ENCODE assay signal across 16 mouse cellular contexts in the genomic region with DNA sequence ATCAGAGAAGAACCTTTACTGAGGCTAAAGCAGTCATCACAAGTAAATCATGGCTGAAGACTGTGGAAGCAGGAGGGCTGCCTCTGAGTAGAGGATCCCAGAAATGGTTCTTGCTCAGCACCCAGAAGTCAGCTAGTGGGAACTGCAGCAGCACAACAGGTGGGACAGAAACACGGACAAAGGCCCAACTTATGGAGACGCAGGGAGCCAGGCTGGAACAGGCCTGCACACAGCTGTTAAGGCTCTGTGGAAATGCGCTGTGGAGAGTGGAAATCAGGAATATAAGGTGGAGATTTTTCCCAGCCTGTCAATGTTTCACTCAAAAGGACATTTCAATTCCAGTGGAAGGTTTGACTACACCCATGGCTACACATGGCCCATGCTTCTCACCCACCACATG.
DNase-seq lines count a peak whose midpoint lies in the region; ATAC-seq and TF ChIP-seq lines count a peak whose summit lies in the region.
"Had no signal": no experiment of that assay in that cellular context is flagged by ENCODE, and none has a peak within 500 bp of the region (broad histone marks: within the 10 kb centered on the region; RNA-seq: fewer than 3 reads in every experiment).

No protein-coding gene starts in this region.

- no peak overlapping the region for H3K9ac ChIP-seq in embryonic facial prominence, embryonic 12.5 days
- H3K9ac ChIP-seq in limb, embryonic 13.5 days = no peak overlapping the region
- no peak overlapping the region for H3K9ac ChIP-seq in embryonic facial prominence, embryonic 14.5 days (ENCODE audit: low read depth, low read length)
- H3K9ac ChIP-seq in hindbrain, embryonic 12.5 days = no peak overlapping the region
- H3K9ac ChIP-seq: hindbrain, embryonic 13.5 days had no signal

- H3K36me3 ChIP-seq in embryonic facial prominence, embryonic 12.5 days = no peaks in the 10 kb centered on the region
- H3K36me3 ChIP-seq in embryonic facial prominence, embryonic 10.5 days (replicated peaks) = no peaks in the 10 kb centered on the region
- H3K36me3 ChIP-seq in limb, embryonic 13.5 days = no peaks in the 10 kb centered on the region
- H3K36me3 ChIP-seq in limb, embryonic 10.5 days = no peaks in the 10 kb centered on the region
- H3K36me3 ChIP-seq in embryonic facial prominence, embryonic 14.5 days (ENCODE audit: control insufficient read depth, insufficient read depth, low read length) = no peaks in the 10 kb centered on the region
- no peaks in the 10 kb centered on the region for H3K36me3 ChIP-seq in myocyte (ENCODE audit: control insufficient read depth, insufficient read depth)
- H3K36me3 ChIP-seq in hindbrain, embryonic 12.5 days = no peaks in the 10 kb centered on the region
- H3K36me3 ChIP-seq: hindbrain, embryonic 13.5 days had no signal

- H3ac ChIP-seq in myocyte (ENCODE audit: control insufficient read depth, insufficient read length) = no peak overlapping the region

- no peak overlapping the region for H3K4me3 ChIP-seq in embryonic facial prominence, embryonic 12.5 days
- H3K4me3 ChIP-seq in embryonic facial prominence, embryonic 10.5 days = no peak overlapping the region
- H3K4me3 ChIP-seq in limb, embryonic 13.5 days = no peak overlapping the region
- no peak overlapping the region for H3K4me3 ChIP-seq in limb, embryonic 10.5 days
- H3K4me3 ChIP-seq in embryonic facial prominence, embryonic 14.5 days (ENCODE audit: low read depth, low read length) = no peak overlapping the region
- no peak overlapping the region for H3K4me3 ChIP-seq in myocyte
- no peak overlapping the region for H3K4me3 ChIP-seq in hindbrain, embryonic 12.5 days
- H3K4me3 ChIP-seq: hindbrain, embryonic 13.5 days had no signal

- no peak for DNase-seq in embryonic facial prominence, embryonic 10.5 days (ENCODE audit: low spot score)
- no peak for DNase-seq in limb, embryonic 10.5 days (ENCODE audit: low spot score)
- DNase-seq in embryonic facial prominence, embryonic 14.5 days (ENCODE audit: low spot score) = peak; percentile 34
- DNase-seq: B cell, adult 2 months; cerebellum, adult 18-20 months; cerebellum, adult 9-11 months; cerebellum, postnatal 36 days had no signal

- 0 out of 2 replicates have a peak overlapping the region, but pooled peaks have one; percentile 11 for H3K27ac ChIP-seq in embryonic facial prominence, embryonic 12.5 days
- H3K27ac ChIP-seq in embryonic facial prominence, embryonic 10.5 days (replicated peaks) = no peak overlapping the region
- no peak overlapping the region for H3K27ac ChIP-seq in limb, embryonic 13.5 days
- no peak overlapping the region for H3K27ac ChIP-seq in limb, embryonic 10.5 days
- H3K27ac ChIP-seq in embryonic facial prominence, embryonic 14.5 days (replicated peaks; ENCODE audit: low read depth, low read length) = no peak overlapping the region; the same call in 1 of the 2 replicates
- H3K27ac ChIP-seq in hindbrain, embryonic 12.5 days = no peak overlapping the region
- H3K27ac ChIP-seq: hindbrain, embryonic 13.5 days; hindbrain, postnatal 0 days had no signal

- no peaks in the 10 kb centered on the region for H3K27me3 ChIP-seq in embryonic facial prominence, embryonic 12.5 days
- no peaks in the 10 kb centered on the region for H3K27me3 ChIP-seq in embryonic facial prominence, embryonic 10.5 days (replicated peaks; ENCODE audit: low read depth, poor library complexity, severe bottlenecking)
- no peaks in the 10 kb centered on the region for H3K27me3 ChIP-seq in limb, embryonic 13.5 days
- H3K27me3 ChIP-seq in limb, embryonic 10.5 days (ENCODE audit: low read depth, poor library complexity, severe bottlenecking) = no peaks in the 10 kb centered on the region
- no peaks in the 10 kb centered on the region for H3K27me3 ChIP-seq in embryonic facial prominence, embryonic 14.5 days (replicated peaks; ENCODE audit: control insufficient read depth, insufficient read depth, low read length)
- no peaks in the 10 kb centered on the region for H3K27me3 ChIP-seq in myocyte (ENCODE audit: control insufficient read depth, insufficient read depth, insufficient read length)
- no peaks in the 10 kb centered on the region for H3K27me3 ChIP-seq in hindbrain, embryonic 12.5 days
- H3K27me3 ChIP-seq: hindbrain, embryonic 13.5 days had no signal

- H3K9me3 ChIP-seq in embryonic facial prominence, embryonic 12.5 days = no peaks in the 10 kb centered on the region
- no peaks in the 10 kb centered on the region for H3K9me3 ChIP-seq in embryonic facial prominence, embryonic 10.5 days
- no peaks in the 10 kb centered on the region for H3K9me3 ChIP-seq in limb, embryonic 13.5 days
- H3K9me3 ChIP-seq in limb, embryonic 10.5 days (replicated peaks) = no peaks in the 10 kb centered on the region
- H3K9me3 ChIP-seq in embryonic facial prominence, embryonic 14.5 days (ENCODE audit: control insufficient read depth, low read length) = no peaks in the 10 kb centered on the region
- no peaks in the 10 kb centered on the region for H3K9me3 ChIP-seq in hindbrain, embryonic 12.5 days (replicated peaks)
- H3K9me3 ChIP-seq: hindbrain, embryonic 13.5 days had no signal

- H3K4me2 ChIP-seq in embryonic facial prominence, embryonic 12.5 days (replicated peaks) = no peak overlapping the region
- H3K4me2 ChIP-seq in limb, embryonic 13.5 days (replicated peaks) = no peak overlapping the region
- no peak overlapping the region for H3K4me2 ChIP-seq in embryonic facial prominence, embryonic 14.5 days (ENCODE audit: low read depth, low read length)
- H3K4me2 ChIP-seq in myocyte (ENCODE audit: low read depth) = peak overlapping the region; percentile 58
- H3K4me2 ChIP-seq in hindbrain, embryonic 12.5 days (replicated peaks) = no peak overlapping the region
- H3K4me2 ChIP-seq: heart, embryonic 11.5 days; hindbrain, embryonic 13.5 days had no signal

- no peak for ATAC-seq in embryonic facial prominence, embryonic 12.5 days (ENCODE audit: insufficient number of reproducible peaks, insufficient read depth, low FRiP score, low TSS enrichment)
- peak; percentile 59 for ATAC-seq in limb, embryonic 13.5 days (ENCODE audit: low FRiP score, low read depth)
- peak; percentile 33; the same call in 1 of the 2 replicates for ATAC-seq in embryonic facial prominence, embryonic 14.5 days (ENCODE audit: low read depth)
- no peak for ATAC-seq in hindbrain, embryonic 12.5 days (ENCODE audit: low FRiP score)
- ATAC-seq in erythroblast, adult 5-6 weeks (replicated peaks; ENCODE audit: low FRiP score, poor library complexity, severe bottlenecking) = no peak
- ATAC-seq: forebrain, embryonic 14.5 days; hindbrain, postnatal 0 days had no signal

- H3K4me1 ChIP-seq in embryonic facial prominence, embryonic 12.5 days = no peaks in the 10 kb centered on the region
- H3K4me1 ChIP-seq in embryonic facial prominence, embryonic 10.5 days = peaks cover 2% of the 10 kb centered on the region; the same call in 1 of the 2 replicates
- peaks cover 4% of the 10 kb centered on the region for H3K4me1 ChIP-seq in limb, embryonic 13.5 days
- peaks cover 6% of the 10 kb centered on the region; the same call in 1 of the 2 replicates for H3K4me1 ChIP-seq in limb, embryonic 10.5 days
- peaks cover 7% of the 10 kb centered on the region for H3K4me1 ChIP-seq in embryonic facial prominence, embryonic 14.5 days (ENCODE audit: control insufficient read depth, insufficient read depth, low read length)
- H3K4me1 ChIP-seq in hindbrain, embryonic 12.5 days = no peaks in the 10 kb centered on the region
- H3K4me1 ChIP-seq: hindbrain, embryonic 13.5 days had no signal

- no peaks in the 10 kb centered on the region for H3K79me2 ChIP-seq in myocyte (ENCODE audit: control insufficient read depth, insufficient read depth)

- WGBS in embryonic facial prominence, embryonic 12.5 days = 93% methylated on average over 3 of the region's 3 CpGs
- 89% methylated on average over 3 of the region's 3 CpGs for WGBS in embryonic facial prominence, embryonic 10.5 days
- 87% methylated on average over 3 of the region's 3 CpGs for WGBS in limb, embryonic 13.5 days
- WGBS in limb, embryonic 10.5 days = 97% methylated on average over 3 of the region's 3 CpGs
- 99% methylated on average over 3 of the region's 3 CpGs for WGBS in embryonic facial prominence, embryonic 14.5 days
- WGBS in hindbrain, embryonic 12.5 days = 92% methylated on average over 3 of the region's 3 CpGs

- TF ChIP-seq POLR2A in myocyte (IDR thresholded peaks at IDR 0.05; ENCODE audit: insufficient read length, low read depth) = no peak

TF ChIP-seq in myocyte, 11 proteins besides CTCF, POLR2A, EP300 and RAD21:
- peak; percentile 41 to 78 (median 75) for TF ChIP-seq MYOG (IDR thresholded peaks at IDR 0.05; ENCODE audit: control insufficient read depth in 1 of 3, insufficient read depth in 1 of 3, insufficient read length in 2 of 3, low read depth in 2 of 3)
- TF ChIP-seq MYOD1 (IDR thresholded peaks at IDR 0.05; ENCODE audit: control insufficient read depth in 1 of 3, insufficient read length in 2 of 3, low read depth in 2 of 3) = peak in 2 of 3 experiments; percentile 73 to 91
- no peak for TF ChIP-seq SRF (IDR thresholded peaks at IDR 0.05; ENCODE audit: control insufficient read depth, insufficient read length, low read depth)
- no peak for TF ChIP-seq TCF3 (IDR thresholded peaks at IDR 0.05; ENCODE audit: insufficient read length, low read depth)
TF ChIP-seq in myocyte: peak in this region for 2.

Comparison
In these comparisons a context has a peak if more than half of its experiments do, and no peak if none do; other contexts are left out.
1. ATAC-seq: peak in limb, embryonic 13.5 days (single experiment) and embryonic facial prominence, embryonic 14.5 days (single experiment); none in embryonic facial prominence, embryonic 12.5 days (single experiment), hindbrain, embryonic 12.5 days (single experiment) and erythroblast, adult 5-6 weeks (single experiment).